Mouse (Mus musculus) neural tube, embryonic 11.5 days (tissue): ENCODE measurements around the gene Zcchc14. TPM values are rescaled to one million over a fixed set of nuclear protein-coding genes. Genes with fewer than 3 reads are reported as not detected.

ENCODE experiments used
- ATAC-seq: fragments of 200-750 bp; cut with Nextera tagmentation; 2 replicates; pipeline ENCODE4 v1.8.0; 2017; ENCODE audit warnings: moderate number of reproducible peaks, mild to moderate bottlenecking, moderate TSS enrichment, moderate library complexity; ENCODE audit not compliant: insufficient read depth, low FRiP score, low TSS enrichment
- DNase-seq: peaks from one replicate; pipeline ENCODE4 v3.0.0-alpha.2; 2015; ENCODE audit warnings: low spot score
- H3K27ac ChIP-seq: fragments of 300-500 bp; sonication (generic); 2 replicates; pipeline ENCODE4 v1.5.1; 2014; ENCODE audit warnings: low read depth, mild to moderate bottlenecking, low read length
- H3K27me3 ChIP-seq: fragments of 300-500 bp; sonication (generic); 2 replicates; pipeline ENCODE4 v1.6.1; 2014; ENCODE audit warnings: mild to moderate bottlenecking, low read length, mixed read lengths; ENCODE audit not compliant: control insufficient read depth, insufficient read depth
- H3K36me3 ChIP-seq: fragments of 300-500 bp; sonication (generic); 2 replicates; pipeline ENCODE4 v1.6.1; 2014; ENCODE audit warnings: mild to moderate bottlenecking, low read length, moderate library complexity, mixed read lengths; ENCODE audit not compliant: control insufficient read depth, insufficient read depth
- H3K4me1 ChIP-seq: fragments of 300-500 bp; sonication (generic); 2 replicates; pipeline ENCODE4 v1.6.1; 2014; ENCODE audit warnings: low read length, mixed read lengths; ENCODE audit not compliant: control insufficient read depth, insufficient read depth
- H3K4me2 ChIP-seq: fragments of 300-500 bp; sonication (generic); 2 replicates; pipeline ENCODE4 v1.6.1; 2014; ENCODE audit warnings: low read depth, mild to moderate bottlenecking, moderate library complexity
- H3K4me3 ChIP-seq: fragments of 300-500 bp; sonication (generic); 2 replicates; pipeline ENCODE4 v1.5.1; 2014; ENCODE audit warnings: low read depth, low read length
- H3K9ac ChIP-seq: fragments of 300-500 bp; sonication (generic); 2 replicates; pipeline ENCODE4 v1.6.1; 2014; ENCODE audit warnings: mild to moderate bottlenecking, low read length
- H3K9me3 ChIP-seq: fragments of 300-500 bp; sonication (generic); 2 replicates; pipeline ENCODE4 v1.6.1; 2016; ENCODE audit warnings: low read length; ENCODE audit not compliant: control insufficient read depth
- WGBS: fragments of 180-500 bp; shearing (Covaris S2); extraction: QIAGEN DNeasy Blood & Tissue Kit; methylation state at CpG from one replicate; pipeline ENCODE4 v1.1.7; 2014; 5-methylcytosine and 5-hydroxymethylcytosine counted together
- polyA plus RNA-seq: library from polyadenylated mRNA; unstranded; fragments of >200 nt; fragmentation: Nextera tagmentation; extraction: Ambion mirVana; gene quantifications from 2 replicates; pipeline ENCODE4 v1.2.1, GENCODE M21; 2014

Zcchc14 gene
- polyA plus RNA-seq, 1 experiment from 2014 or later, result 23.3 TPM

- DNase-seq, result no peak
- H3K9ac ChIP-seq, result no peak overlapping the region
- no peaks in the 10 kb centered on the region for H3K36me3 ChIP-seq
- no peak overlapping the region for H3K4me2 ChIP-seq
- ATAC-seq, result no peak
- 75% methylated on average over 16 of the region's 16 CpGs for WGBS
- no peak overlapping the region for H3K27ac ChIP-seq
- H3K27me3 ChIP-seq, result no peaks in the 10 kb centered on the region
- no peak overlapping the region for H3K4me3 ChIP-seq
- H3K4me1 ChIP-seq, result peaks cover 36% of the 10 kb centered on the region
- H3K9me3 ChIP-seq, result no peaks in the 10 kb centered on the region
These were observed 4.2 kb downstream of the Zcchc14 start for GRCm38 (mm10) chr8:121648451-121648850.

DNA sequence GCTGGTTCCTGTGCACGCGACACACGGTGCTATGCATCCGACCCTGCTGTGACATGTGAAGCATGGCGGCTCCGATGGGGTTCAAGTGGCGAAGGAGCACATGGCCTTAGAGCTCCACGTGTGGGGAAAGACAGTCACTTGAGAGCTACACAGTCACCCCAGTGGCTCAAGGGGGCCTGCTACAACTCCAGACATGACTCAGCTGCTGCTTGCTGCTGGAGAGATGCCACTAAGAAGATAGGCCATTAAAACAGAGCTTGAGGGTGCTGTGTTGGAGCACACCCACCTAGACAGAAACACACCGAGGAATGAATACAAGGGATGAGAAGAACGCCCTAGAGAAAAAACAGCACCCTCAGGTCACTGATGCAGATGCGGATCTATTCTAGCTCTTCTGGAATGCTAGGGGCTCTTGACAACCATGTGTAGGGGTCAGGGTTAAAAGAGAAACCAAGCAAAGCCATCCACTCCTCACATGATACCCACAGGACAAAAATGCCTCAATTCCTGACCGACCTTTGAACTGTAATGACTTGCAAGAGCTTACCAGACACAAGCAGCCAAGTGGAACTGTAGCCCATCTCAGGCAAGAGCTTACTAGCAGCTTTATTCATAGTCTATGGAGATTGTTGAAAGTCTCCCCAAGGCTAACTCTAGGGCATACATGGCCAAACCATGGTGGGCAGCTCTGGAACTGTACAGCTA lies 5.0 kb downstream of the Zcchc14 start:
- Histone ChIP-seq H3K27ac (no peak overlapping the region), H3K9me3 (no peaks in the 10 kb centered on the region), H3K9ac (no peak overlapping the region), H3K4me2 (no peak overlapping the region), H3K27me3 (no peaks in the 10 kb centered on the region), H3K4me3 (no peak overlapping the region), H3K4me1 (peaks cover 44% of the 10 kb centered on the region), H3K36me3 (no peaks in the 10 kb centered on the region)
- WGBS, result 88% methylated on average over 12 of the region's 12 CpGs
- DNase-seq (no peak), ATAC-seq (no peak)

GRCm38 (mm10) chr8:121643384-121643783 lies 9.3 kb downstream of the Zcchc14 start:
- H3K4me3 ChIP-seq, result no peak overlapping the region

DNA sequence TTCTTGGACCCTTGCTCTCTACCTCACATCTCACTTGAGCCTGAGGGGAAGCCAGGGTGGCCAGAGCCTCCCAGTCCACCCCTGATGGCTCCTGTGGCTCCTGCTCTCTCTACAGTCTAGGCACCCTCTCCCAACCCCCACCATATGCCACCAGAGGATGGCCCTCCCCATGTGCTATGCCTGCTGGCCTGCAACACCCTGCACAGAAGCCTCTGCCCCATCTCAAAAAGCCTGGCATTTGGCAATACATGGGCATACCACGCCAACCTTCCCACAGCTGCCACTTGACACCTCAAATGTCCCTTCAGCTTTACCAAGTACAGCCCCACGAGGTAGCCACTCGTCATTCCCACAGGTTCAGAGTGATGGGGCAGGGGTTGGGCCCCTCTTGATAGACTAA lies 9.9 kb downstream of the Zcchc14 start:
- no peaks in the 10 kb centered on the region for H3K9me3 ChIP-seq
- 81% methylated on average over 3 of the region's 3 CpGs for WGBS
- no peaks in the 10 kb centered on the region for H3K36me3 ChIP-seq
- H3K4me3 ChIP-seq, result no peak overlapping the region
- peak overlapping the region; percentile 15; the same call in 1 of the 2 replicates for H3K9ac ChIP-seq
- H3K4me1 ChIP-seq, result peaks cover 15% of the 10 kb centered on the region
- ATAC-seq (no peak), DNase-seq (no peak)
- H3K27ac ChIP-seq, result no peak overlapping the region
- H3K4me2 ChIP-seq, result no peak overlapping the region
- H3K27me3 ChIP-seq, result no peaks in the 10 kb centered on the region

More at GRCm38 (mm10) chr8:121643384-121643783, 9.3 kb downstream of the Zcchc14 start:
- Histone ChIP-seq H3K9me3 (no peaks in the 10 kb centered on the region), H3K36me3 (no peaks in the 10 kb centered on the region), H3K4me1 (peaks cover 18% of the 10 kb centered on the region), H3K4me2 (no peak overlapping the region), H3K27me3 (no peaks in the 10 kb centered on the region), H3K9ac (no peak overlapping the region; the same call in 1 of the 2 replicates), H3K27ac (0 out of 2 replicates have a peak overlapping the region, but pooled peaks have one; percentile 14)
- ATAC-seq (no peak), DNase-seq (no peak)
- 83% methylated on average over 11 of the region's 11 CpGs for WGBS

- no peaks in the 10 kb centered on the region for H3K27me3 ChIP-seq
These were observed 16.5 kb downstream of the Zcchc14 start for GRCm38 (mm10) chr8:121636180-121636579.

GRCm38 (mm10) chr8:121635534-121635933 lies 17.2 kb downstream of the Zcchc14 start:
- no peak for DNase-seq
- Histone ChIP-seq H3K27me3 (no peaks in the 10 kb centered on the region), H3K27ac (no peak overlapping the region), H3K36me3 (no peaks in the 10 kb centered on the region), H3K9ac (no peak overlapping the region), H3K4me1 (no peaks in the 10 kb centered on the region), H3K9me3 (no peaks in the 10 kb centered on the region), H3K4me2 (no peak overlapping the region), H3K4me3 (no peak overlapping the region)
- ATAC-seq, result no peak
- WGBS, result 75% methylated on average over 6 of the region's 6 CpGs

More at GRCm38 (mm10) chr8:121636180-121636579, 16.5 kb downstream of the Zcchc14 start:
- no peak for ATAC-seq
- no peaks in the 10 kb centered on the region for H3K9me3 ChIP-seq
- H3K9ac ChIP-seq, result no peak overlapping the region
- H3K36me3 ChIP-seq, result no peaks in the 10 kb centered on the region
- 88% methylated on average over 8 of the region's 8 CpGs for WGBS
- no peak for DNase-seq
- H3K4me3 ChIP-seq, result no peak overlapping the region
- H3K4me1 ChIP-seq, result no peaks in the 10 kb centered on the region
- H3K4me2 ChIP-seq, result no peak overlapping the region
- H3K27ac ChIP-seq, result no peak overlapping the region

DNA sequence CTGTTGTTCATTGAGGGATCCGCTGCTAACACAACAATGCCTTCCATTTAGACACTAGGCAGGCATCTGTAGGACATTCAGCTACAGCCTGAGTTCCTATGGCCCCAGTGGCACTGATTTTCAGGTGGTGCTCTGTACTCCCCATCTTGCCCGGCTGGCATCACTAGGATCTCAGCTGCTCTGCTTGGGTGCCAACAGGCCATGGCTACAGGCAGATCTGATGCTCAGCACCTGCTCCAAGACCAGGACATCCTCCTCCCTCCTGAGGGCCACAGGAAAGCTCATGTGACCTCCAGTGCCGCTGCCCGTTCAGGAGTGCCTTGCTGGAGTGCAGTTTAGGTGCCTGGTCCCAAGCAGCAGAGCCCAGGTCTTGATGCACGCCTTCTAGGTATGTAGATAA lies 20.3 kb downstream of the Zcchc14 start:
- Histone ChIP-seq H3K4me2 (no peak overlapping the region), H3K36me3 (no peaks in the 10 kb centered on the region; the same call in 1 of the 2 replicates), H3K27me3 (no peaks in the 10 kb centered on the region), H3K9ac (no peak overlapping the region), H3K9me3 (no peaks in the 10 kb centered on the region), H3K4me1 (no peaks in the 10 kb centered on the region), H3K27ac (no peak overlapping the region), H3K4me3 (no peak overlapping the region)
- WGBS, result 87% methylated on average over 5 of the region's 5 CpGs
- DNase-seq (no peak), ATAC-seq (no peak)

DNA sequence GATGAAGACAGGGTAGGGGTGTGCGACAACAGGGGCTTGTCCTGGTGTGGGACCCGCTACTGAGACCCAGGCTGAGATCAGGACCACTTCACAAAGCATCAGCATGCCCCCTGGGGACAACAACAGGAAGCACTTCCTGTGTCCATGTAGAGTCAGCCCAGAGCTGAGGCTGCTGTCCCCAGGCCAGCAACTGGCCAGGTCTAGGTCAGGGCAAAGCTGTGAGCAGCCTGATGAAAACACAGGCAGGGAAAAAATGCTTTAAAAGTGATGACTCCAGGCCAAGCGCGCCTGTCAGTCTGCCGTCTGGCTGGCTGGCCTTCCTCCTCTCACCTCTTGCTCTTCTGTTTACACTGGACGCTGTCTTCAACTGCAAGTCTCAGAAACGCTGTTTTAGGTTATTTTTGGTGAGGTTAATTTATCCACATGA lies 21.0 kb downstream of the Zcchc14 start:
- H3K4me2 ChIP-seq, result no peak overlapping the region
- DNase-seq (no peak), ATAC-seq (no peak)
- H3K9ac ChIP-seq, result no peak overlapping the region
- no peaks in the 10 kb centered on the region; the same call in 1 of the 2 replicates for H3K36me3 ChIP-seq
- no peaks in the 10 kb centered on the region for H3K4me1 ChIP-seq
- H3K4me3 ChIP-seq, result no peak overlapping the region
- H3K27ac ChIP-seq, result no peak overlapping the region
- 67% methylated on average over 7 of the region's 7 CpGs for WGBS
- H3K27me3 ChIP-seq, result no peaks in the 10 kb centered on the region
- no peaks in the 10 kb centered on the region for H3K9me3 ChIP-seq

DNA sequence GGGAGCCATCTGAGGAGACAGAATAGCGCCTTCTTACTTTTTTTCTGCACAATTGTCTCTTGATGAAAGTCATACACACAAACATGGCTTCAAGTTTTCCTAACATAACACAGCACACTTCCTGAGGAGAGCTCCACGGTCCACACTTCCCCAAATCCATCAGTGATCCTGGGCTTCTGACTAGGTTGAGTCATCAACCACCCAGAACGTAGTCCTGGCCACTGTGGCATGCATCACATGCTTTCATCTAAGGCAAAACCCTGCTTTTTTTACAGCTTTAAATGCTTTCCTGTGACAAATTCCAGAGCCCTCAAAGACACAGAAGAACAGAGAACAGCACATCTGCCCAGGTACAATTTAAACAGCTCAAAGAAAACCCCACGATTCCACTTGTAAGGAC lies 24.0 kb downstream of the Zcchc14 start:
- Histone ChIP-seq H3K4me3 (no peak overlapping the region), H3K36me3 (no peaks in the 10 kb centered on the region; the same call in 1 of the 2 replicates), H3K9me3 (no peaks in the 10 kb centered on the region), H3K27ac (no peak overlapping the region), H3K4me1 (no peaks in the 10 kb centered on the region), H3K4me2 (no peak overlapping the region), H3K9ac (no peak overlapping the region), H3K27me3 (no peaks in the 10 kb centered on the region)
- 95% methylated on average over 4 of the region's 4 CpGs for WGBS
- ATAC-seq (no peak), DNase-seq (no peak)
